Mouse (Mus musculus) cerebellum, adult 2 months (tissue): ENCODE results near the gene Fam151b.
A peak's percentile ranks its signal among the peaks of the same experiment; 100 is the strongest.

Source experiments
- CTCF ChIP-seq: fragments of 200-500 bp; IDR thresholded peaks from 2 replicates; pipeline ENCODE4 v1.5.1; 2011; ENCODE audit warnings: low read depth, mild to moderate bottlenecking, control low read depth, low read length, moderate library complexity, borderline replicate concordance; ENCODE audit not compliant: insufficient read depth
- POLR2A ChIP-seq: fragments of 200-500 bp; IDR thresholded peaks from 2 replicates; pipeline ENCODE4 v1.6.1; 2011; ENCODE audit warnings: low read length, control low read depth, borderline replicate concordance; ENCODE audit not compliant: insufficient read depth

DNA sequence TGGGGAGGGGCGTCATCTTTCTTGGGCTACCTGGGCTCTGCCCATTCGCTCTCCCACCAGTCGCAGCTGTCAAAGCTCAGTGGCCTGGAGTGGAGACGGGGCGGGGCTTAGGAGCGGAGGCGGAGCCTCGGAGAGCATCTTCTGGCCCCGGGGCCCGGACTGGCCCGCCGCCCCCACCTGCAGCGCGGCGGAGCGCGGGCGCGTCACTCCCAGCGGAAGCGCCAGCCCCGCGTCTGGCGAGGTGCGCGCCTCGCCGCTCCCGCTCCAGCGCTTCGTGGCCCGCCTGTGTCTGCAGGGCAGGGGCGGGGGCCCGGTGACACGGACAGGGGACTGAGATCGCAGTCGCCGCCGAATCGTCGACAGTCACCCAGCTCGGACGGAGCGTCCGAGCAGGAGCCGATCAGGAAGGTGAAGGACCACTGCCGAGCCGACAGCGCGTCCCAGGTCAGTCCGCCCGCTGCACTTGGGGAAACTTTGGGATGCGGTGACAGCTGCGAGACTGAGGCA, 58.0 kb downstream of the Fam151b start, which contains the start of gene Ankrd34b:
- peak; percentile 55 for TF ChIP-seq POLR2A
- no peak for TF ChIP-seq CTCF
